8 mouse cellular contexts compared by ENCODE assay signal in the genomic region with DNA sequence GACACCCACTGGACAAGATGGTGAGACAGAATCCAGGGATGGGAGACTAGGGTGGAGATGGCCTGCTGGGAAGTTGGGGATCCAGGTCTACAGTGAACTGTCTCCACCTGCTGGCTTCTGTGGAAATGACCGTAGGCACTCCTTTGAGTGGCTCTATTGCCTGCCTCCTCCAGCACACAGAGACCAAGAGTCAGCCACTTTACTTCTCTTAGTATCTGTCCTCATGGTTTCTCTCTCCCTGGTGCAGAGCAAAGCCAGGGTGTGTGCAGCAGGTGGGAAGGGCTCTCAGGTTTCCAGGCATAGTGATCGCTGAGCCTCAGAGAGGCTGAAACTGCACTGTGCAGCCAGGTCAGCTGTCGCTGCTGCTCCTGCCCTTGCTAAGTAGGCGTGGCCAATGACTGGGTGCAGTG. TPM values are rescaled to one million over a fixed set of nuclear protein-coding genes. Genes with fewer than 3 reads are reported as not detected.
DNase-seq lines count a peak whose midpoint lies in the region; ATAC-seq and TF ChIP-seq lines count a peak whose summit lies in the region.

No protein-coding gene starts in this region.

- H3K36me3 ChIP-seq in spleen, adult 2 months (ENCODE audit: control insufficient read depth, insufficient read depth, low read length), result peaks cover 17% of the 10 kb centered on the region

- WGBS in spleen, adult 2 months, result 91% methylated on average over 4 of the region's 4 CpGs

- H3K27me3 ChIP-seq in spleen, adult 2 months (ENCODE audit: control insufficient read depth, insufficient read depth, low read length), result no peaks in the 10 kb centered on the region

- DNase-seq in frontal cortex, postnatal 10 days (ENCODE audit: low spot score in 2 of 2), result no peak
- DNase-seq in spleen, adult 2 months (ENCODE audit: low read depth in 1 of 2, low spot score in 2 of 2), result peak in 1 of 2 experiments; percentile 22
- DNase-seq in spleen, adult 12 weeks (ENCODE audit: low spot score), result no peak
- peak; percentile 61 for DNase-seq in kidney, adult 9 months
- DNase-seq in lung, postnatal 14 days, result peak; percentile 37
- DNase-seq in yolk sac, embryonic 10.5 days (ENCODE audit: low spot score), result peak; percentile 36

- H3K27ac ChIP-seq in spleen, adult 2 months (ENCODE audit: insufficient read depth, low read length), result no peak overlapping the region
- no peak overlapping the region for H3K27ac ChIP-seq in cortical plate, adult 2 months (ENCODE audit: insufficient read depth, low read length)

- ATAC-seq in frontal cortex, adult (ENCODE audit: low TSS enrichment), result peak; percentile 83

- TF ChIP-seq CTCF in spleen, adult 2 months (IDR thresholded peaks at IDR 0.05; ENCODE audit: extremely low read depth, insufficient read depth, insufficient read length, insufficient replicate concordance), result peak; percentile 35; the same call in 1 of the 2 replicates
- TF ChIP-seq CTCF in cortical plate, adult 2 months (IDR thresholded peaks at IDR 0.05; ENCODE audit: extremely low read depth, insufficient read depth, low read length), result peak; percentile 62

- no peaks in the 10 kb centered on the region for H3K4me1 ChIP-seq in spleen, adult 2 months (ENCODE audit: control insufficient read depth, insufficient read depth, insufficient read length)
- H3K4me1 ChIP-seq in cortical plate, adult 2 months (ENCODE audit: control insufficient read depth, insufficient read depth, low read length), result no peaks in the 10 kb centered on the region

- no peak for TF ChIP-seq POLR2A in spleen, adult 2 months (IDR thresholded peaks at IDR 0.05; ENCODE audit: low read depth, low read length)
- no peak for TF ChIP-seq POLR2A in cortical plate, adult 2 months (IDR thresholded peaks at IDR 0.05; ENCODE audit: extremely low read depth, insufficient read depth, low read length)

- no peak overlapping the region for H3K4me3 ChIP-seq in spleen, adult 2 months (ENCODE audit: extremely low read depth, insufficient read depth, insufficient read length)
- H3K4me3 ChIP-seq in cortical plate, adult 2 months (ENCODE audit: insufficient read depth, low read length), result no peak overlapping the region

RNA-seq across cellular contexts. Expression of a gene that starts 6.5 kb away (rescaled TPM):
- polyA plus RNA-seq in spleen, adult 2 months (2012; rRNA removed), result 14.9 and 16.3 TPM in 2 replicates
- polyA plus RNA-seq in cortical plate, adult 2 months (2012; rRNA removed), result 29.6 and 32.7 TPM in 2 replicates

RNA-seq across cellular contexts. Expression of a gene that starts 26.9 kb away (rescaled TPM):
- polyA plus RNA-seq in spleen, adult 2 months (2012; rRNA removed), result 0.61 and 0.63 TPM in 2 replicates
- polyA plus RNA-seq in cortical plate, adult 2 months (2012; rRNA removed), result 22.3 and 23.6 TPM in 2 replicates

Comparison
In these comparisons a context has a peak if more than half of its experiments do, and no peak if none do; other contexts are left out.
1. DNase-seq: peak in kidney, adult 9 months (single experiment), lung, postnatal 14 days (single experiment) and yolk sac, embryonic 10.5 days (single experiment); none in frontal cortex, postnatal 10 days (0 of 2) and spleen, adult 12 weeks (single experiment).
2. RNA of a gene that starts 26.9 kb away (polyA plus RNA-seq): 22.3 to 23.6 TPM in cortical plate, adult 2 months; 0.61 to 0.63 TPM in spleen, adult 2 months; every median in the first group is over 10 times any median in the second.